Mouse (Mus musculus): ENCODE results near the gene Arfip1.

The Arfip1 gene

DNA sequence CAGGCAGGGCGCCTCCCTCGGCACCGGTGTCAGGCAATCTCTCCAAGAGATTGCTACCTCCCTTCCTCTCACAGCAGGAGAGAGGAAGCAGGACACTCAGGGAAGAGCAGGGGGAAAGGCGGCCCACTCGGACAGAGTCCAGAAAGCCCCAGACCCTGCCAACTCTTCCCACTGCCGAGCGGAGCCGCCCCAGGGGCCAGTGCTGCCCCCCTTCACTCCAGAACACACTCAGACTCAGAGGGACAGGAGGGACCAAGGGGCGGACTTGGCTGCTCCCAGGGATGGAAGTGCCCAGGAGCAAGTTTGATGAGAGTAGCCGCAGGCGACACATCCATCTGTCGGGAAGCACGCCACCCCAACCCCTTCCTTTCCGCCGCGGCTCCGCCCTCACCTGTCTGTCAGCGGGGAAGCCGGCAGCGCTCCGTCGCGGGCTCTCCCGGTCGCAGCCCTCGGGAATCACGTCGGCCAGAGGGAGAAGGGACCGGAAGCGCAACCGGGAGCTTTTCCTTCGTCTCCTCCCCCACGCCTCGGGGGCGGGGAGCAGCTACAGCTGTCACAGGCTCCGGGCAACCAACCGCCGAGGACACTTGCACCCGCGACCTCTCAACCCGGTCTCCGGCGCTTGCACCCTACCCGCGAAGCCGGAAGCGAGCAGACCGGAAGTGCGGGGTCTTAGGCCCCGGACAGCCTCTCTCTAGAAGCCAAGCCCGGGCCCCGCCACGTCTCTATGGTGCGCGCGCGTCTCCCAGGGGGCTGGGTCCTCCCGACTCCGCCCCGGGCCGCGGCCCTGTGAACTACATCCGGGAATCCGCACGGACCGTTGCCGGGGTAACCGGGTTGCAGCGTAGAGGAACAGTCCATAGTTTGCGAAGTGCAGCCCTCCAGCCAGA is at the start of gene Arfip1:
Arfip1 (minus strand) TSS at position 603 of the 890 bp plus-strand sequence.
- peak; percentile 99 for DNase-seq

DNA sequence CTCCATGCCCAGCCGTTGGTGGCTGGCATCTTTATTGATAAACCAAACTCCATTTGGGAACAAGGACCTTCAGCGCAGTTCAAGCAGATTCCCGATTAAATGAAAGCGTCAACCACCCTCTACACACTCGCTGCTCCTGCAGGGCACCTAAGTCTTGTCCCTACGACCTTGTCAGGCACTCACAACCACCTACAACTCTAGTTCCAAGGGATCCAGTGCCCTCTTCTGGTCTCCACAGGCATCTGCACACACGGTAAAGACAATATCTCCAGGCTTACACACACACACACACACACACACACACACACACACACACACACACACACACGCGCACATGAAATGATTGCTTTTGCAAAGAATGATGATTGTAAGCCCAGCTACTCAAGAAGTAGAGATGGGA is 49.2 kb upstream of the Arfip1 start:
- no peak for DNase-seq

DNA sequence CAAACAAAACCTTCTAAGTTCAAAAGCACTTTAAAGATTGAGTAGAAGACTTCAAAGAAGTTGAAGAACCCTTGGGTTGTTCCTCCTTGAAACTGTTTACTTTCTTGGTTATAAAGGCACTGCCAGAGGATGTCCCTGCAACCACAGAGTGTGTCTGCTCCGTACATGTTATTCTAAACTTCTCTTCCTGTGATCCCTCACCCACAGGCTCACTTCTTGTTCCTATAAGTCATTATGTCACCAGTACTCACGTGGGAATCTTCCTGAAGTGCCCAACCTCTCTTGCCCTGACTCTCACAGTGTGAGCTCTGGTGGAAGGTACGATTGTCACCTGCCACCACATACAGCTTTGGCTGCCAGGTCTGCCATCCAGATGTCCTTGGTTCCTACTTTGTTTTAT is 39.6 kb upstream of the Arfip1 start:
- DNase-seq: no peak

DNA sequence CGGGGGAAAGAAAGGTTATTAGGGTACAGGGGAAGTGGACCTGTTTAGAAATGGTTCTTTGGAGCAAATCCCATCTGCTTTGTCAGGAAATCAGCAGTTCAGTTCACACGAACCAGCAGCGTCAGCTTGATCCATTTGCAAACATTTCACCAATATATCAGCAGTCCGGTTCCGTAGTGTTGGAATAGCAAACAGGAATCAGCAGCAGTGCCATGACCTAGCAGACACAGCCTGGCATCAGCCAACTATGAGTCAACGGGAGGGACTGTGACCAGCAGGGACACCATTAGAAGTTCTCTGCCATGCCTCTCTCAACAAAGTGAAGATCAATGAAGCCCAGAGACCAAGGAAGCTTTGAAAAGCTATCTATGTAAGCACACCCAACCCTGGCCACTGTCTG is 37.3 kb upstream of the Arfip1 start:
- DNase-seq: no peak

DNA sequence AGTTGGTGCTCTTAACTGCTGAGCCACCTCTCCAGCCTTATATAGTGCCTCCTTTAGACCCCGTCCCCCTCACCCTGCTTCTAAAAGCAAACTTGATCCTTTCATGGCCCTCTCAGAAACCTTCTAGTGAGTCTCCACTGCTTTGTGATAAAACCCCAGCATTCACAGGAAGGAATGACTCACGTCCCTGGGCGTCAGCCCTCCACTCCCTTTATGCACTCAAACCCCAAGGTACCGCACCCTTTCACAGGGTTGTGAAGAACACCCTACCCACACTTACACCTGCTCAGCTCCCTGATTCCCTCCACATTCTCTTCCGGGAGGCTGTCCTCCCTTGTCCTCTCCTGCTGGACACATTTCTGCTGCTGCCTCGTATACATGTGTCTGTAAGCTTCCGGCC is 36.6 kb upstream of the Arfip1 start:
- no peak for DNase-seq

DNA sequence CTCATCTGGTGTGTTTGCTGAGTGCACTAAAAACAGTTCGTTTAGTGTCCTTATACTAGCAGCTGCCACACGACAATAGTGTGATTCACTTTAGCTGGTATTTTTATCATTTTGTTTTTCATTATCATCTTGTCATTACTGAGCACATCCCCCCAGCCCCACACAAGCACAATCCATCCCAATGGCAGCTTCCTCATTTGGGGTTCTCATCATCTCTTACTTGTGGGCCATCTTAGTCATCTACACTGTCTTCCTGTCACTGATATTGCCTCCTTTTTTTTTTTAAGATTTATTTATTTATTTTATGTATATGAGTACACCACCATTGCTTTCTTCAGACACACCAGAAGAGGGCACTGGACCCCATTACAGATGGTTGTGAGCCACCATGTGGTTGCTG is 36.2 kb upstream of the Arfip1 start:
- DNase-seq: no peak

DNA sequence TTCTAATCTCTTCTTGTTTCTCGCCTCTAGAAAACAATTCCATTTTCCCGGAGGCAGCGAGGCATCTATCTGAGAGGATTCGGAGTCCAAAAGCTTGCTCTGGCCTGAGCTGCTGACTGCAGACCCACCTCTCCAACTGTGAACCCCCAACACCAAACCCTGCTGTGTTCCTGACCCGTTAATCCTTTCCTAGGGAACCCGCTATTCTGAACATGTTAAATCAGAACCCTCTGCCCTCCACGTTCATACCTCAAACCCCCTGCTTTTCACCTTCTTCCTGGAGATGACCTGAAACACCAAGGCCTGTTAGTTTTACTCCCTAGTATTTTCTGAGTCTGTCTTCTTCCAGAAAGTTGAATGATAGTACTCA is 33.4 kb upstream of the Arfip1 start:
- DNase-seq: no peak

DNA sequence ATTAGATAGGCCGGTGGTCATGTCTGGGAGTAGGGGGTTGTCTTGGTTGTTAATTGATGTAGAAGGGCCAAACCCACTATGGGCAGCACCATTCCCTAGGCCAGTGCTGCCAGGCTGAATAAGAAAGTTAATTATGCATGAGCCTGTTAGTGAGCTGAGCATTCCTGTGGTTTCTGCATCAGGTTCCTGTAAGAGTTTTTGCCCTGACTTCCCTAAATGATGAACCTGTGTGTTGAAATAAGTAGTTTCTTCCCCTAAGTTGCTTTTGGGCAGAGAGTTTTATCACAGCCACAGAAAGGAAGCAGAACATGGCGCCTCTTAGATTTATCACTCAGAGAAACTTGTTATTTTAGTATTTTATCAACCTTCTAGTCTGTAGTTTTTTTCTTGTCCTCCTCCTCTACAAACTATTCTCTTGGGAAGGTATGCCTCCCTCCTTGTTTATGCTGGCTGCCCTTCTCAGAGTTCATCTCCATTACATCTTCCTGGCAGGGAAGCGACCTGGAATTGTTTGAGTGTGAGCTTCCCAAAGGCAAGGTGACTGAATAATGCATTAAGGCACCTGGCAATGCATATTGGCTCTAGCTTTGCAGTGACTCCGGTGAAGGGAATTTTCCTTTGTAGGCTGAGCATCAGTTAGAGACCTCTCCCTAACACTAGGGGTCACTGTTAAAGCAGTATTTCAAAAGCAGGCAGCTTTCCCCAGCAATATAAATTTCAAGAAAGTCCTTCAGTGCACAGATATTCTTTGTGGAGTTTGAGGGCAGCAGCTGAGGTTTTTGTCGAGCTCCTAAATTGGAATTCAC is 32.8 kb upstream of the Arfip1 start:
- DNase-seq: peak; percentile 64

DNA sequence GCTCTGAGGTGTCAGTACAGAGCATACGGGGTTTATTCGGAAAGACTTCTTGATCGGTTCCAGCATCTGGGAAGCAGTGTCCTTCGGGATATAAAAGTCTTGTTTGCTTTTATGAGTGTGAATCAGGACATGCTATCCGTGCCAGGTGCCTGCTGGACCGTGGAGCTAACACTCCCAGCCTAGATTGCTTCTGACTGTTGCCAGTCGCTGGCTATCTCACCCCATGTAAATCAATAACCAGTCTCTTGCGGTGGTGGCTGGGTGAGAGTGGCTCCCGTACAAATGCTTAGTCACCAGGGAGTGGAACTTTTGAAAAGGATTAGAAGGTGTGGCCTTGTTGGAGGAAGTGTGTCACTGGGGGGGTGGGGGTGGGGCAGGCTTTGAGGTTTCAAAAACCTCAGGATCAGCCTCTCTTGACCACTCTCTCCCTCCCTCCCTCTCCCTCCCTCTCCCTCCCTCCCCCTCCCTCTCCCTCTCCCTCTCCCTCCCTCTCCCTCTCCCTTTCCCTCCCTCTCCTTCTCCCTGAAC is 27.8 kb upstream of the Arfip1 start:
- DNase-seq: no peak

DNA sequence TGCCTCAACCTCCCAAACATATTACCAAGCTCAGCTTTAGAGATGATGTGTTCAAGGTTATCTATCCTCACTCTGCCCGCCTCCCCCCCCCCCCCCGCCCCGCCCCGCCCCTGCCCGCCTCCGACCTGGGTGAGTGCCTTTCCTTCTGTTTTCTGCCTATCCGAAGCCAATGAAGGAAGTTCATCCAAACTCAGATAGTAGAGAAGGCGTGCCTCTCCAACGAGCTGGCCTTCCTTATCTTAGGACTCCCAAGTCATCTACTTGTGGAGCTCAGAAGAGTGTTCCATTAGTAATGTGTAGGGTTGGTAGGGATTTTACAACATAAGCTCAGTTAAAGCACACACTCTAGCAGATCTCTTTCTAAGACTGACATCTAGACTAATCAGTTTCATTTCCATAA is 20.8 kb upstream of the Arfip1 start:
- no peak for DNase-seq

DNA sequence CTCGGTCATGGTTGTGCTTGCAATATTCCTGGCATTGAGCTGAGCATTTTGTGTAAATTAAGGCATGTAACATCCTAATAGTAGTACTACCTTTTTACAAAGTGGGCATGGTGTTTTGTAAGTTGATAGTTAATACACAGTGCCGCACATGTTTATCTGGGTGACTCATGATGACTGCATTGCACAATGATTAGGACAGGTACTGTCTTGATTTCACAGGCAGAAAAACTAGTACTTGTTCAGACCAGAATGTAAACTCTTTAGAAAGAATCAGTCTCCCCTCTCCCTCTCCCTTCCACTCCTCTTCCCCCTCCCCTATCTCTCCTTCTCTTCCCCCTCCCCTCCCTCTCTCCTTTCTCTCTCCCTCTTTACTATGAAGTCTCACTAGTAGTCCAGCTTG is 20.3 kb upstream of the Arfip1 start:
- no peak for DNase-seq

DNA sequence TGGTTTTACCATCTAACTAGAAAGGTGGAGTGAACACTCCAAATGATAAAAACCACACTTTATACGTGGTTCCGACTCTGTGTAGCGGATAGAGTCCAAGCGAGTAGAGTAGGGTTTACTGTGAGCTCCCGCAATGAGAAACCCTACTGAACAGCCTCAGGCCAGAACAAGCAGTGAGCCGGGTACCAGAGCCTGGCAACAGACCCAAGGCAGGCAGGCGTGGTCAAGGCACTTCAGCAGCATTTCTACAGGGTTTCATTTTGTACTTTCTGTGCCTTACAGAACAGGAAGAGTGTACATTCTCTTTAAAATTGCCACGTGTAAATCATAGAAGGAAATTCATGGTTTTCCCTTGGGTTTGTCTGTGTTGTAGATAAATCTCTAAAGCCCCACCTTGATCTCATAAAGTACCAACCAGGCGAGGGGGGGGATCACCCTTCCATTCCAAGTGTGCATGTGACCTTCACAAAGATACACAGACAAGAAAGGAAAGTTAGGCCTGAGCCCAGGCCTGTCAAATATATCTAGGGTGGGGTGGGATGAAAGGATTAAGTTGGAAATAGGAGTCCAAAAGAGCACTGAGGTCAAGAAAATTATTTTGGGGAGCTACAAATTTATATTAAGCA is 19.6 kb upstream of the Arfip1 start:
- DNase-seq: no peak

DNA sequence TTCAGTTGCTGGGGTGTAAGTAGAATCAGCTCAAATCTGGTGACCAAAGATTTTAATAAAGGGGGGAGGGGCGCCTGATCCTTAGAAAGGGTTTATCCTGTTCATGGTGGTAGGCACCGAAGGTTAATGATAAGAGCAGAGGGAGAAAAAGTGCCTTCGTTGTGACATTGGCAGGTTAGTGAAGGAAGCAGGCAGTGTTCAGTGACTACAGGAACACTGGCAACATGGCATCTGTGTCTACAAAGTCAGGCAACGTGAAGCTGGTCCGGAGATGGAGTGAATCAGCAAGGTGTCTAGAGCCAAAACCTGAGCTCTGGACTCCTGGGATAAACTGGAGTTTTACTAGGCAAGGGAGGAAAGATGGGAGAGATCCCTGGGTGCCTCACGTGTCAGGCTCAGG is 16.3 kb upstream of the Arfip1 start:
- DNase-seq: no peak

DNA sequence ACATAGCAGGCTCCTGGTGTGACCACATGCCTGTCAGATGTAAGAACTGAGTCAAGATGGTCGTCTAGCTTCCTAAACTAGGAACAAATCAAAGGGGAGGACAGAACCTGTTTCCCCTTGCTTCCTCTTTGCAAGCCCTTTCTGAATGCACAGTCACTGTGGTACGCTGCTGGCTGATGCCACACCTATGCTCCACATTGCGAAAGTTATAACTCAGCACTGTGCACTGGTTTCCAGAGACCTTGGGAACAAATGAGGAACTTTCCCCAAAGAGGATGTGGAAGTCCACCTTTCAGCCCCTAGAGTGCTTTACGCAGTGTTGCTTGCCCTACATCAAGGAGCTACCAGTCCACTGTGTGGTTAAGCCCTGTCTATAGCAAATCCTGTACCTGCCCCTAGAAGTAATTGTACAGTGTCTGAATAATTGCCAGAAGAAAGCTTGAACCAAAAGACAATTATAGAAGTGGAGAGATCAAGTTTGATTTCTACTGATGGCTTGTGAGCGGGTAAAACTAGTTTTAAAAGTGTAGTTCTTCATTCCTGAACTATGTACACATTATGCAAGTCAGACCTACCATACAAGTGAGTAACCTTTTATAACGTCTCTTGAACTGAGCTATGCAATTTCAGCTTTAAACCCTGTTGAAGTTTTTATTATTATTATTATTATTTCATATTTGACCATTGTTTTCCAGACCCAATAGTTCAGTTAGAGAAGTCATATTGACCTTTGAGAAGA is 15.7 kb upstream of the Arfip1 start:
- DNase-seq: no peak

DNA sequence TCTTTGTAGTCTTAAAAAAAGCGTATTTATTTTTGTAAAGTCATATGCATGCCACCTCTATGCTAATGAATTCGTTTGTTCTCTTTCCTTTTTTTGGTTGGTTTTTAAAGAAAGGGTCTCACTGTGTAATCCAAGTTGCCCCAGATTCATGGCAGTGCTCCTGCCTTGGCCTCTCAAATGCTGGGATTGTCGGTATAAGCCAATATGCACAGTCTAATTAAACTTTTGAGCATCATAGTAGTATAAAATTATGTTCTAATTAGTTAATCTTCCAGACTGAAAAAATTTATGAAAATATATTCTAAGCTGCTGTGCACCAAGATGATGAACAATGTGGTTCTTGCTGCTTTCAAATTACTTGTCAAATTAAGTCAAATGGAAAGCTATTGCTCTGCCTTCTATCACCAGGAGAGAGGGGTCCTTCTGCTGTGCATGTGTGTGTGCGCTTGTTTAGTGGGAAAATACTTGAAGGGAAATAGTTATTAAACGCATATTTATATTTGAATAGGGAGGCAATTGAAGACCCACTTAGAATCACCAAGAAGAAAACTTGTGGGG is 13.3 kb upstream of the Arfip1 start:
- DNase-seq: peak; percentile 36

DNA sequence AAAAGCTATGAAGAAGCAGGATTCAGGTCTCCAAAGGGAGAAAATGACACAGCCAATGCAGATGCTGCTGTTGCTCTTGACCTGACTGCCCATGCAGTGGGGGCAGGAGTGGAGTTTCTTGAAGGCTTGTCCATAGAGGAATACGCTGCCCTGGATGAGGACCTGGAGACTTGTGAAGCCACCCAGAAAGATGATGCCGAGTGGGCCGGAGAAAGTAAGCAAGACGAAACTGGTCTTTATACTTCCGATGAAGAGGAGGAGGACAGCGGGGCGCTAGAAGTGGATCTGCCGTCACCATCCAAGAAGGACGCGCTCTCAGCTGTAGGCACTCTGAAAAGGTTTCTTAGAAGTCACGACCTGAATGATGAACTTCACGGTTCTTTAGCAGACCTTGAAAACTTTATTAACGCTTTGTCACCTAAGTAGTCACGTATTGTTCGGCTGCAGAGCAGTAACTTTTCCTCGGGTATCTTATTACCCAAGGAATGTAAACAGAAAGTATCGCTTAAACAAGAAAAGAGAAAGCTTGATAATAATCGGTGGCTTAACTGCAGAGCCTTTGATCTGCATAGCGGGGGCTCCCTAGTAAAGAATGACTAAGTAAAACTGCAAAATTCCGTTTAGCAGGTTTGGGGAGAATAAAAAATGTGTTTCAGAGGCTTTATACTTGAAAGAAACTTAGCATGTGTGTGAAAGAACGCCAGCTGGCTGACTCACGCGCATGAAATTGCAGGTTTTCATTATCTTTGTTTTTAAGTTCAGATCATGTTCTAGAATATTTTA is 12.7 kb upstream of the Arfip1 start:
- DNase-seq: peak; percentile 31

DNA sequence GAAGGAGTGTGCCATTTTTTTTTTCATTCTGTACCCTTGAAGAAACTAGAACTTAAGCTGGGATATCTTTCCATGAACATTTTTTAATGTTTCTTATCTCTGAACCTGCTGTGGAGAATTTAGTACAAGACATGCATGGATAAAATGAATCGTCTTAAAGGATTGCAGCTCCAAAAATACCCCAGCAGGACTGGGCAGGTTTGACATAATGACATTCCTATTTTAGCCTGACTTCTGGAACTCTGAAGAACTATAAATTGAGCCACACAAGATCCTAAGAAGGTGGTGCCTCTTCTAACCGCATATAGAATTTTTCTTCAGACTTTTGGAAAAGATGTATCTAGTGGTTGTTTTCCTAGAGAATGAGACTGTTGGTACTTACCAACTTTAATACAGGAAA is 10.8 kb upstream of the Arfip1 start, which contains the start of gene Tigd4:
Tigd4 (plus strand) TSS at position 301 of the 400 bp plus-strand sequence.
- no peak for DNase-seq

DNA sequence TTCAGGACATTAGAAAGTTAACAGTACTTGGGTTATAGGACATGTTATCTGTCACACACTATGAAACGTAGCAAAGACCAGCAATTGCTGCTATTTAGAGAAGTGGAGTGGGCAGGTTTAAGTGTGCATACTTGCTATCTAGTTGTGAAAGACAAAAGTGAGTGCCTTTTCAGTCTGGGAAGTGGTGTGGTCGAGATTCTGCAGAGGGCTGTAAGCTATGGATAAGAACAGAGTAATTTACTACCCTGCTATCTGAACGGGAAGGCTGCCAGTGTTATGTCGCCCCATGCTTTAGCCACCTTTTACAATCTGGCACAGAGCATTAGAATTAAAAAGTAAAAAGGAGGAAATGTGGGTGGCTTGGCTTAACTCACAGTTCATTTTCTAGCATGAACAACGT is 4.3 kb upstream of the Arfip1 start:
- no peak for DNase-seq

DNA sequence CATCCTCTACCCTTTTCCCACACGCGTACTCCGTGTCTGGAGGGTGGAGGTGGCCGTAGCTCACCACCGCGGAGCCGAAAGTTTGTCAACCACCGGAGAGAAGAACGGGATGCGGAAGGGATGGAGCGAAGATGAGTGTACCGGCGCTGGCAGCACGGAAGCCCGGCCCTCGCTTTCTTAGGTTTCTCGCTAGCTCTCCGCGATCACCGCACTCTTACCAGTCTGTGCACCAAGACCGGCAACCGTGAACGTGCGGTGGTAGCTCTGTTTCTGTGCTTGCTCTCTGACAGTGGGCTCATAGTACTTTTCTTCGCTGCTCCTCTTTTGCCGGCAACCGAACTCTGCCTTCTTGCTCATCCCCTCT is 470 bp upstream of the Arfip1 start:
- DNase-seq: no peak

DNA sequence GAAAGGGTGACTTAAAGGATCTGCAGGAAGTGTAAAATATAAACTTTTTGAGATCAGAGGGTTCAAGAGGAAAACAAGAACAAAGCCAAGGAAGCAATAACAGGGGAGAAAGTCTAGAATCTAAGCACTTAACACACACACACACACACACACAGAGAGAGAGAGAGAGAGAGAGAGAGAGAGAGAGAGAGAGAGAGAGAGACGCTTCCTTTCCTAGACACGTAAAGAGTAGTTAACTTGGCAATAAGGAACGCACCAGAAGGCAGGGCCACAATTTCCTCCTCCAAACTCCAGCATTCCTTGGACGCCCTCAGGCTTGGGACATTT is 766 bp downstream of the Arfip1 start:
- DNase-seq: no peak

DNA sequence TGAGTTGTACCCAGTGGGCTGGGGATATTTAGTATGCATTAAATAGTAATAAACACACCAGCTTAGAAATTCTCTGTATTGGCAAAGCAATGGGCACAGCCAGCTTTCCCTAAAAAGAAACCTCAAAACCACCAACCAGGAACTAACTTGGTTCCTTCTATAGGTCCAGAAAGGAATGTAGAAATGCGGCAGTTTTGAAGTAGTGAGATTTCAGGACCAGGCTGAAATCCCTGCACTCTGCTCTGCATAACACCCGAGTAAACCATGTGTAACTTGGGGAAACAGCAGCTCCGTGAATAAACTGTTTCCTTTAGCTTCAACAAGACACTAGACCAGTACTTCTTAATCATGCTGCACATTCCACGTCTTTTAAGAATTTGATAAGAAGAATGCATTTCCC is 1.7 kb downstream of the Arfip1 start:
- DNase-seq: no peak

DNA sequence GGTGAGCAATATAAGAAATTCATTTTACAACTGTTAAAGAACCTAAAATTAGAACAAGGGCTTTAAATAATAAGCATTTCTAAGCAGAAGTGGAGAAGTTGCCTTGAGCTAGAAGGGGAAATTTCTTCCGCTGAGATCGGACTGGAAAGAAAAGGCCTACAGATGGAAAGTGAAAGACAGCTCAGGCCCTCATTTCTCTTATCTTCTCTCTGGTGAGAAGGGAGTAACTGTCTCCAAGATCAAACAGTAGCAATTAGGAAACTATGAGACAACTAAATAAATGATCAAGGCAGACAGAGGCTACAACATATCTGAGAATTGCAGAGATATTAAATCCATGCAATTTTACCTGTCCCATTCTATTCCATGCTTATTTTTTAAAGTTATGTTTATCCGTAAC is 11.9 kb downstream of the Arfip1 start:
- no peak for DNase-seq

All from retina, postnatal 1 day (tissue).